Mouse (Mus musculus): Measurements from ENCODE around the gene Ankrd65. TPM values are rescaled to one million over a fixed set of nuclear protein-coding genes. Genes with fewer than 3 reads are reported as not detected.

Ankrd65 gene
- polyA plus RNA-seq, 1 experiment from 2014 or later: not detected

DNA sequence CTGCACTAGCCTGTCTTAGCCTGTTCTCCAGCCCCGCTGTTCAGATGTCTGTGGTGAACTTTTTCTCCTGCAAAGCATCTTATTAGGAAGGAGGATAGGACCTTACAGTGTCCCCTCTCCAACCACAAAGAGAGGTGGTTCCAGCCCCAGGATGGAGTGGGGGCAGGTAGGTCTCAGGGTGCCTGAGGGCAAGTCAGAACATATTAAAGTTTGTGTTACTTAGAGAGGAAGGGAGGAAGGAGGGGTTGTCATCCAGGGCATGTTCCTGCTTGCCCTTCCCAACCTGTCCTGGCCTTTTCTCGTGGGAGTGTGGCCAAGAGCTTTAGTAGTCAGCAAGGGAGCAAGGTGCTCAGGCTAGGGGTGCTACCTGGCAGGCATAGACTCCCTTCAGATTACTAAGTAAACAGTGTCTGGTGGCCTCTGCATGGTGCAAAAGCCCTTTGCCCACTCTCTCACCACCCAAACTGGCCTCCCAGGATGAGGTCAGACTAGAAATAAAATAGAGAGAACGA, 467 bp downstream of the Ankrd65 start:
- Histone ChIP-seq H3K9me3 (ENCODE audit: control insufficient read depth, low read length) (no peaks in the 10 kb centered on the region), H3K4me2 (ENCODE audit: low read depth, severe bottlenecking) (no peak overlapping the region), H3K9ac (ENCODE audit: low read length) (no peak overlapping the region; the same call in 1 of the 2 replicates), H3K36me3 (ENCODE audit: control insufficient read depth, insufficient read depth, low read length) (no peaks in the 10 kb centered on the region), H3K4me1 (ENCODE audit: control insufficient read depth, insufficient read depth, low read length) (no peaks in the 10 kb centered on the region), H3K27ac (replicated peaks; ENCODE audit: low read depth, low read length) (no peak overlapping the region), H3K4me3 (ENCODE audit: low read depth, low read length) (no peak overlapping the region), H3K27me3 (ENCODE audit: control insufficient read depth, insufficient read depth, low read length) (no peaks in the 10 kb centered on the region)
- 61% methylated on average over 3 of the region's 3 CpGs for WGBS
- DNase-seq (ENCODE audit: low spot score) (no peak), ATAC-seq (ENCODE audit: insufficient number of reproducible peaks, low FRiP score, low TSS enrichment, low read depth) (no peak)

DNA sequence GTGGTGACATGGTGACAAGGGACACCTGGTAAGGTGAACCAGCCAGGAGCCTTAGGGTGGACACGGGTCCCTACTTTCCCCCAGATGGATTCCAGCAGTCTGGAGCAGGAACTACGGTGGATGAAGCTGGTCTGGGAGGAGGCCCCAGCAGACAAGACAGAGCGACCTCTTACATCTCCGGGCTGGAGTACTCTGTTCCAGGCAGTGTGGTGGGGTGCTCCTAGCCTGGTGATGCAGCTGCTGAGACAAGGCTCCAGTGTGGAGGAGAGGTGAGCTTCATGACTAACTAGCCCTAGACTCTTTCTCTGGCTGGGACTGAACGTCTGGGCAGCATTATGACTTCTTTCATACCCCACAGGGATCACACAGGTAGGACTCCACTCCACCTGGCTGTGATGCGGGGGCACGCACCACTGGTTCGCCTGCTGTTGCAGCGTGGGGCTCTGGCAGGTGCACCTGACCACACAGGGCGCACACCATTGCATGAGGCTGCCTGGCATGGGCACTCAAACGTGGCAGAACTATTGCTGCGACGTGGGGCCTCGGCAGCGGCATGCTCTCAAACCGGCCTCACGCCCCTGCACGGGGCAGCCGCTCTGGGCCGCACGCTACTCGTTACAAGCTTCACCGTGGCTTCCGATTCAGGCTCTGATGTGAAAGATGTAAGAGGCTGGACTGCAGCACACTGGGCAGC, 1.1 kb downstream of the Ankrd65 start:
- ATAC-seq (ENCODE audit: insufficient number of reproducible peaks, low FRiP score, low TSS enrichment, low read depth) (no peak), DNase-seq (ENCODE audit: low spot score) (no peak)
- H3K36me3 ChIP-seq (ENCODE audit: control insufficient read depth, insufficient read depth, low read length): no peaks in the 10 kb centered on the region
- no peak overlapping the region for H3K9ac ChIP-seq (ENCODE audit: low read length)
- no peak overlapping the region for H3K4me2 ChIP-seq (ENCODE audit: low read depth, severe bottlenecking)
- H3K4me1 ChIP-seq (ENCODE audit: control insufficient read depth, insufficient read depth, low read length): no peaks in the 10 kb centered on the region
- no peak overlapping the region for H3K4me3 ChIP-seq (ENCODE audit: low read depth, low read length)
- no peak overlapping the region for H3K27ac ChIP-seq (replicated peaks; ENCODE audit: low read depth, low read length)
- WGBS: 77% methylated on average over 24 of the region's 24 CpGs
- H3K27me3 ChIP-seq (ENCODE audit: control insufficient read depth, insufficient read depth, low read length): no peaks in the 10 kb centered on the region
- H3K9me3 ChIP-seq (ENCODE audit: control insufficient read depth, low read length): no peaks in the 10 kb centered on the region

DNA sequence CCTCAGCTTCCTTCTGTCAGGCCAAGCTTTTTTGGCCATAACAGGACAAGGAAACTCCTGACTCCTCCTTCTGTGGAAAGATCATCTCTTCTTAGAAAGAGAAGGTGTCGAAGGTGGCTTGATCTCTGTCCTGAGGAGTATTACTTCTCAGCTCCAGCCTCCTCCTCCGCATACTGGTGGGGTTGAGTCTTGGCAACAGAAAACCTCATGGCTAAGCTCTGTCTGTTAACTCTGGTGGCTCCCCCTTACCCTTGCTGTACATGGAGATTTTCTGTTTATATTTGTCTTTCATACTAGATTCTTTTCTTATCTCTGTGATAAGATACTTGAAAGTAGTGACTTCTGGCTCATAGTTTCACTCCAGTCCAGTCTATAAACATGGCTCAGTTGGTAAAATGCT, 3.5 kb downstream of the Ankrd65 start:
- Histone ChIP-seq H3K9ac (ENCODE audit: low read length) (no peak overlapping the region), H3K36me3 (ENCODE audit: control insufficient read depth, insufficient read depth, low read length) (no peaks in the 10 kb centered on the region), H3K9me3 (ENCODE audit: control insufficient read depth, low read length) (no peaks in the 10 kb centered on the region), H3K27ac (replicated peaks; ENCODE audit: low read depth, low read length) (no peak overlapping the region), H3K27me3 (ENCODE audit: control insufficient read depth, insufficient read depth, low read length) (no peaks in the 10 kb centered on the region), H3K4me2 (ENCODE audit: low read depth, severe bottlenecking) (no peak overlapping the region), H3K4me1 (ENCODE audit: control insufficient read depth, insufficient read depth, low read length) (no peaks in the 10 kb centered on the region), H3K4me3 (ENCODE audit: low read depth, low read length) (no peak overlapping the region)
- 79% methylated on average over 2 of the region's 2 CpGs for WGBS
- ATAC-seq (ENCODE audit: insufficient number of reproducible peaks, low FRiP score, low TSS enrichment, low read depth): no peak
- DNase-seq (ENCODE audit: low spot score): no peak

DNA sequence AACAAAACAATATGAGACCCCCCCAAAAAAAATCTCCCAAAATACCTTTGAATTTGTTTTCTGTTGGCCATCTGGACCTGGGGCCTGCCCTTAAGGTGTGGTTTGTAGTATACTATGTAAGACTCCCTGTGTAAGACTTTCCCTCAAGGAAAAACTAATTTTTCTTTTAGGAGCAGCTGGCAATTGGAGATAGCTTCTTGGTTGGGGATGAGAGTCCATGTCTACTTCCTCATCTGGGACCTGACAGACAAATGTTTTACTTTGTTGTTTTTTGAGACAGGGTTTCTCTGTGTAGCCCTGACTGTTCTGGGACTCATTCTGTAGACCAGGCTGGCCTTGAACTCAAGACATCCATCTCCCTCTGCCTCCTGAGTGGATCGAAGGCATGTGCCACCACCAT, 11.8 kb downstream of the Ankrd65 start:
- no peak for DNase-seq (ENCODE audit: low spot score)
- peaks cover 9% of the 10 kb centered on the region; the same call in 1 of the 2 replicates for H3K4me1 ChIP-seq (ENCODE audit: control insufficient read depth, insufficient read depth, low read length)
- no peak overlapping the region for H3K4me2 ChIP-seq (ENCODE audit: low read depth, severe bottlenecking)
- WGBS: 100% methylated on average over 1 of the region's 1 CpGs
- ATAC-seq (ENCODE audit: insufficient number of reproducible peaks, low FRiP score, low TSS enrichment, low read depth): no peak
- no peaks in the 10 kb centered on the region for H3K36me3 ChIP-seq (ENCODE audit: control insufficient read depth, insufficient read depth, low read length)
- no peak overlapping the region for H3K9ac ChIP-seq (ENCODE audit: low read length)
- H3K9me3 ChIP-seq (ENCODE audit: control insufficient read depth, low read length): no peaks in the 10 kb centered on the region
- no peaks in the 10 kb centered on the region for H3K27me3 ChIP-seq (ENCODE audit: control insufficient read depth, insufficient read depth, low read length)
- no peak overlapping the region for H3K4me3 ChIP-seq (ENCODE audit: low read depth, low read length)
- no peak overlapping the region for H3K27ac ChIP-seq (replicated peaks; ENCODE audit: low read depth, low read length)

DNA sequence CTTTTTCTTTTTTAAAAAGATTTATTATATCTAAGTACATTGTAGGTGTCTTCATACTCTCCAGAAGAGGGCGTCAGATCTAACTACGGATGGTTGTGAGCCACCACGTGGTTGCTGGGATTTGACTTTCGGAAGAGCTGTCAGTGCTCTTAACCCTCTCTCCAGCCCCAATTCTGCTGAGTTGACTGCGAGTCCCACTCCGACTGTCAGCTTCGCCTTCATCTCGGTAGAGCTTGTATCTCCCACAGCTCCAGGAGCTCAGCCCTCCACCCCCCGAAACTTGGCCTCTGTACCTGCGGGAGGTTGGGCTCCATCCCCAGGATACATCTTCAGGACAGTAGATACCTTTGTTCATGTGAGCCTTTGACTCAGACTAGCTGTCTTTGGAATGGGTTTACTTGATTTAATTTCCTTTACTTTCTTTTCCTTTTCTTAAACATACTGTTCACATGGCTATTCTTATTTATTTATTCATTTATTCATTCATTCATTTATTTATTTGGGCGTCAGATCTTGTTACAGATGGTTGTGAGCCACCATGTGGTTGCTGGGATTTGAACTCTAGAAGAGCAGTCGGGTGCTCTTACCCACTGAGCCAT, 12.6 kb downstream of the Ankrd65 start, which contains the start of gene Mrpl20:
Mrpl20 (plus strand) TSS at position 138 of the 599 bp plus-strand sequence.
- ATAC-seq (ENCODE audit: insufficient number of reproducible peaks, low FRiP score, low TSS enrichment, low read depth) (no peak), DNase-seq (ENCODE audit: low spot score) (peak; percentile 34)
- peaks cover 4% of the 10 kb centered on the region; the same call in 1 of the 2 replicates for H3K36me3 ChIP-seq (ENCODE audit: control insufficient read depth, insufficient read depth, low read length)
- peak within 1 kb of the TSS; percentile 55 for H3K4me2 ChIP-seq (ENCODE audit: low read depth, severe bottlenecking)
- H3K27ac ChIP-seq (replicated peaks; ENCODE audit: low read depth, low read length): no peak within 1 kb of the TSS
- H3K9me3 ChIP-seq (ENCODE audit: control insufficient read depth, low read length): no peaks in the 10 kb centered on the region
- WGBS: 10% methylated on average over 12 of the region's 12 CpGs
- peaks cover 9% of the 10 kb centered on the region; the same call in 1 of the 2 replicates for H3K4me1 ChIP-seq (ENCODE audit: control insufficient read depth, insufficient read depth, low read length)
- no peaks in the 10 kb centered on the region for H3K27me3 ChIP-seq (ENCODE audit: control insufficient read depth, insufficient read depth, low read length)
- peak within 1 kb of the TSS; percentile 82 for H3K4me3 ChIP-seq (ENCODE audit: low read depth, low read length)
- peak within 1 kb of the TSS; percentile 74 for H3K9ac ChIP-seq (ENCODE audit: low read length)

DNA sequence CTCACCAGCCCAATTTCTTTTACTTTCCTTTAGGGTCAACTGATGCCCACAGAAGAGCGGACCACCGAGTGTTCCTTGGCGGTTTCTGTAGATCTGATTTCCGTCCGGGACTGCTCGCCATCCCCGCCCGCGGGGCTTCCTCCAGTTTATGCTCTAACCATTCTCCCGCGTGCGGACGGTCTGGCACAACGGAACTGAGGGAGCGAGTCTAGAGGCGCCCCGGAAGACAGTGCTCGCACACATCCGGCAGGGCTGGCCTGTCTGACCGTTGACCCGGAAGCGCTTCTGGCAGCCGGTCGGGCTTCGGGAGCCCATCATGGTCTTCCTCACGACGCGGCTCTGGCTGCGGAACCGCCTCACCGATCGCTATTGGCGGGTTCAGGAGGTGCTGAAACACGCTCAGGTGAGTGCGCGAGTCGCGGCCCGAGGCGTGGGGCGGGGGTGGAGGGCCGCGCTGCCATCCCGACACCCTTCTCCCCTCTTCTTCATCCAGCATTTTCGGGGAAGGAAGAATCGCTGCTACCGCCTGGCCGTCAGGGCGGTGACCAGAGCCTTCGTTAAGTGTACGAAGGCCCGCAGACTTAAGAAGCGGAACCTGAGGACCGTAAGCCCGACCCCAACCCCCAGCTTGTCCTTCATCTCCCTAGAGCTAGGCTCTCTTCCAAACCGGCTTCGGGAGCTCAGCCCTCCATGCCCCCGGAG, 13.3 kb downstream of the Ankrd65 start:
- H3K4me3 ChIP-seq (ENCODE audit: low read depth, low read length): peak overlapping the region; percentile 82
- no peaks in the 10 kb centered on the region for H3K9me3 ChIP-seq (ENCODE audit: control insufficient read depth, low read length)
- H3K27me3 ChIP-seq (ENCODE audit: control insufficient read depth, insufficient read depth, low read length): no peaks in the 10 kb centered on the region
- peaks cover 11% of the 10 kb centered on the region for H3K36me3 ChIP-seq (ENCODE audit: control insufficient read depth, insufficient read depth, low read length)
- peak; percentile 93 for ATAC-seq (ENCODE audit: insufficient number of reproducible peaks, low FRiP score, low TSS enrichment, low read depth)
- peak; percentile 99 for DNase-seq (ENCODE audit: low spot score)
- H3K4me2 ChIP-seq (ENCODE audit: low read depth, severe bottlenecking): peak overlapping the region; percentile 55
- H3K4me1 ChIP-seq (ENCODE audit: control insufficient read depth, insufficient read depth, low read length): peaks cover 9% of the 10 kb centered on the region; the same call in 1 of the 2 replicates
- H3K27ac ChIP-seq (replicated peaks; ENCODE audit: low read depth, low read length): no peak overlapping the region
- WGBS: under 1% methylated on average over 56 of the region's 58 CpGs
- H3K9ac ChIP-seq (ENCODE audit: low read length): peak overlapping the region; percentile 74

DNA sequence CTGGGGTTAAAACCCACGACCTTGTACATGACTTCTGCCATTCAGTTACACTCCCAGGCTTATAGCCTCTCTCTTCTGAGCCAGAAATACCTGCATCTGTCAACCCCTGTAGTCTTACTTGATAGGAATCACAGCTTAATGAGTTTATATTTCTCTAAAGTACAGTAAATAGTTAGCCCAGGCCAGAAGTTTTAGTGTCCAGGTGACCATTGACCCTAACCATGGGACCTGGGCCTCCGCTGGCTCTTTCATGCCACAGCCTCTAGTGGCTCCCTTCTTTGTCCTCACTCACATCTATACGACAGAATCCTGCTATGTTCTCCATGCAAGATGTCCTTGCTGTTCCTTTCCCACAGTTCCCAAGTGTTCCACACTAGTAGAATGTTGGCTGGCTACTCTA, 17.6 kb downstream of the Ankrd65 start:
- Histone ChIP-seq H3K9me3 (ENCODE audit: control insufficient read depth, low read length) (no peaks in the 10 kb centered on the region), H3K4me2 (ENCODE audit: low read depth, severe bottlenecking) (no peak overlapping the region), H3K4me3 (ENCODE audit: low read depth, low read length) (no peak overlapping the region), H3K36me3 (ENCODE audit: control insufficient read depth, insufficient read depth, low read length) (peaks cover 23% of the 10 kb centered on the region), H3K4me1 (ENCODE audit: control insufficient read depth, insufficient read depth, low read length) (peaks cover 9% of the 10 kb centered on the region; the same call in 1 of the 2 replicates), H3K9ac (ENCODE audit: low read length) (no peak overlapping the region), H3K27ac (replicated peaks; ENCODE audit: low read depth, low read length) (no peak overlapping the region), H3K27me3 (ENCODE audit: control insufficient read depth, insufficient read depth, low read length) (no peaks in the 10 kb centered on the region)
- WGBS: 91% methylated on average over 3 of the region's 3 CpGs
- ATAC-seq (ENCODE audit: insufficient number of reproducible peaks, low FRiP score, low TSS enrichment, low read depth) (no peak), DNase-seq (ENCODE audit: low spot score) (no peak)

DNA sequence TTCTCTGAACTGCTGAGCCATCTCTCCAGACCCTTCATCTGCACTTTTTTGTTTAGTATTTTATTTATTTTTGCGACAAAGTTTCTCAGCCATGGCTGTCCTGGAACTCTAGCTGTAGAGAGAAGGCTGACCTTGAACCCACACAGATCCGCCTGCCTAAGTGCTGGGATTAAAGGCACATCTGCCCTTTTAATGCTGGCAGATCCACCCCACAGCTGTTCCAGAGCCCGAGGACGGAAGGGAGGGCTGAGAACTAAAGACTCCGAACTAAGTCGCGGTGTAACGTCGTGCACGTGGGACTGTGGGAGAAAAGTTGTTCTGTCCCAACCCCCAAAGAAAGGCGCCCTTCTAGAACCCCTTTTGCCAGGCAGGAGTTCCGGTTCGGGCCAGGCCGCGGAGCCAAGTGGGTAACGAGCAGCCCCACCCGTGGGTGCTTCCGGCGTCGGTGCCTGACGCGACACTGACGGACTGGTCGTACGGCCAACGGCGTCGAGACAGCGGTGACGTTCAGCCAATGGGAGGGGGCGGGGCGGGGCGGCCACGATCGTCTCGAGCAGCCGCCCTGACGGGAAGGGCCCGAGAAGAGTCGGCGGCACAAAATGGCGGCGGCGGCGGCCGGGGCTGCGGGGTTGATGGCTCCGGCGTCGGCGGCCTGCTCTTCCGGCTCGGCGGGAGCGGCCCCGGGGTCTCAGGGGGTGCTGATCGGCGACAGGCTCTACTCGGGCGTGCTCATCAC, 21.9 kb downstream of the Ankrd65 start, which contains the start of gene Ccnl2:
Ccnl2 (plus strand) TSS at position 561 of the 736 bp plus-strand sequence.
- H3K9ac ChIP-seq (ENCODE audit: low read length): peak within 1 kb of the TSS; percentile 99
- H3K9me3 ChIP-seq (ENCODE audit: control insufficient read depth, low read length): no peaks in the 10 kb centered on the region
- H3K36me3 ChIP-seq (ENCODE audit: control insufficient read depth, insufficient read depth, low read length): peaks cover 41% of the 10 kb centered on the region
- peak within 1 kb of the TSS; percentile 89 for H3K4me2 ChIP-seq (ENCODE audit: low read depth, severe bottlenecking)
- peaks cover 9% of the 10 kb centered on the region for H3K4me1 ChIP-seq (ENCODE audit: control insufficient read depth, insufficient read depth, low read length)
- WGBS: under 1% methylated on average over 58 of the region's 60 CpGs
- no peaks in the 10 kb centered on the region for H3K27me3 ChIP-seq (ENCODE audit: control insufficient read depth, insufficient read depth, low read length)
- DNase-seq (ENCODE audit: low spot score) (peak; percentile 96), ATAC-seq (ENCODE audit: insufficient number of reproducible peaks, low FRiP score, low TSS enrichment, low read depth) (peak; percentile 98)
- H3K27ac ChIP-seq (replicated peaks; ENCODE audit: low read depth, low read length): peak within 1 kb of the TSS; percentile 90
- peak within 1 kb of the TSS; percentile 100 for H3K4me3 ChIP-seq (ENCODE audit: low read depth, low read length)

All from limb, embryonic 11.5 days (tissue).